Mouse (Mus musculus): ENCODE measurements at regions not wholly inside any gene's neighbourhood (a gene's known extent, or its start where the extent isn't known, plus 50 kb on each side); places are given as distances from the start of the nearest gene placed in this dataset.

- no peak for DNase-seq
Observed at GRCm38 (mm10) chr6:81173018-81173417, 750.5 kb upstream of the Gcfc2 start.

GRCm38 (mm10) chr6:81190218-81190617, 733.3 kb upstream of the Gcfc2 start:
- DNase-seq: no peak

- no peak for DNase-seq
Observed at GRCm38 (mm10) chr6:81210521-81210920, 712.9 kb upstream of the Gcfc2 start.

- no peak for DNase-seq
Observed at GRCm38 (mm10) chr6:81230747-81231146, 692.7 kb upstream of the Gcfc2 start.

GRCm38 (mm10) chr6:81259878-81260277, 663.6 kb upstream of the Gcfc2 start:
- peak in 1 of 2 experiments; percentile 5 for DNase-seq

All from adrenal gland, postnatal 36 days (tissue).